Mouse (Mus musculus): Measurements from ENCODE around the gene Jchain. TPM values are rescaled to one million over a fixed set of nuclear protein-coding genes. Genes with fewer than 3 reads are reported as not detected.

Jchain gene
- polyA plus RNA-seq, 1 experiment from 2014 or later, result 0.17 TPM

- no peak overlapping the region for H3K27ac ChIP-seq (ENCODE audit: low read depth, low read length)
- no peaks in the 10 kb centered on the region for H3K9me3 ChIP-seq (replicated peaks; ENCODE audit: control insufficient read depth, low read length)
- no peaks in the 10 kb centered on the region for H3K4me1 ChIP-seq (ENCODE audit: control insufficient read depth, insufficient read depth, low read length)
- no peak overlapping the region for H3K4me3 ChIP-seq (ENCODE audit: low read depth, low read length)
- no peak overlapping the region for H3K4me2 ChIP-seq (ENCODE audit: low read length)
- DNase-seq (ENCODE audit: low spot score), result no peak
- no peak for ATAC-seq
- no peak overlapping the region for H3K9ac ChIP-seq (ENCODE audit: low read length)
- WGBS, result 81% methylated on average over 2 of the region's 2 CpGs
- H3K27me3 ChIP-seq (replicated peaks; ENCODE audit: control insufficient read depth, insufficient read depth, low read length), result no peaks in the 10 kb centered on the region
- H3K36me3 ChIP-seq (ENCODE audit: control insufficient read depth, insufficient read depth, low read length), result no peaks in the 10 kb centered on the region
These were observed 38.7 kb downstream of the Jchain start for GRCm38 (mm10) chr5:88489004-88489403.

GRCm38 (mm10) chr5:88487675-88488074 lies 40.0 kb downstream of the Jchain start, which contains the start of gene Enam:
Gene Enam (plus strand): TSS chr5:88487975.
- no peak within 1 kb of the TSS for H3K4me2 ChIP-seq (ENCODE audit: low read length)
- H3K4me1 ChIP-seq (ENCODE audit: control insufficient read depth, insufficient read depth, low read length), result no peaks in the 10 kb centered on the region
- no peak for ATAC-seq
- H3K27me3 ChIP-seq (replicated peaks; ENCODE audit: control insufficient read depth, insufficient read depth, low read length), result no peaks in the 10 kb centered on the region
- no peak within 1 kb of the TSS for H3K27ac ChIP-seq (ENCODE audit: low read depth, low read length)
- no peaks in the 10 kb centered on the region for H3K9me3 ChIP-seq (replicated peaks; ENCODE audit: control insufficient read depth, low read length)
- no peaks in the 10 kb centered on the region for H3K36me3 ChIP-seq (ENCODE audit: control insufficient read depth, insufficient read depth, low read length)
- H3K9ac ChIP-seq (ENCODE audit: low read length), result no peak within 1 kb of the TSS
- no peak for DNase-seq (ENCODE audit: low spot score)
- no peak within 1 kb of the TSS for H3K4me3 ChIP-seq (ENCODE audit: low read depth, low read length)

Other genes starting within 250 kb of the Jchain start
- gene Prol1, start 210.6 kb downstream of the Jchain start, polyA plus RNA-seq (2014; fragmentation: Nextera tagmentation; extraction: Ambion mirVana), result not detected in 2 replicates
- not detected in 2 replicates for gene Amtn, start 151.8 kb downstream of the Jchain start, polyA plus RNA-seq (2014; fragmentation: Nextera tagmentation; extraction: Ambion mirVana)
- not detected in 2 replicates for gene Ambn, start 71.9 kb downstream of the Jchain start, polyA plus RNA-seq (2014; fragmentation: Nextera tagmentation; extraction: Ambion mirVana)
- gene Enam, start 39.9 kb downstream of the Jchain start, polyA plus RNA-seq (2014; fragmentation: Nextera tagmentation; extraction: Ambion mirVana), result not detected in 2 replicates
- gene Utp3, start 26.6 kb upstream of the Jchain start, polyA plus RNA-seq (2014; fragmentation: Nextera tagmentation; extraction: Ambion mirVana), result 32.8 and 46.5 TPM in 2 replicates
- gene Rufy3, start 37.1 kb upstream of the Jchain start, polyA plus RNA-seq (2014; fragmentation: Nextera tagmentation; extraction: Ambion mirVana), result 155 and 210 TPM in 2 replicates
- gene Grsf1, start 148.3 kb upstream of the Jchain start, polyA plus RNA-seq (2014; fragmentation: Nextera tagmentation; extraction: Ambion mirVana), result 74.5 and 79.5 TPM in 2 replicates
- gene Mob1b, start 193.0 kb upstream of the Jchain start, polyA plus RNA-seq (2014; fragmentation: Nextera tagmentation; extraction: Ambion mirVana), result 12.4 and 14.3 TPM in 2 replicates
- gene Dck, start 237.1 kb upstream of the Jchain start, polyA plus RNA-seq (2014; fragmentation: Nextera tagmentation; extraction: Ambion mirVana), result 93.7 and 94.7 TPM in 2 replicates

Data from forebrain, embryonic 14.5 days (tissue).